Mouse (Mus musculus) lung, adult 2 months (tissue): ENCODE results near the gene Snta1.

Experiments
- CTCF ChIP-seq: fragments of 200-500 bp; IDR thresholded peaks from 2 replicates; pipeline ENCODE4 v1.5.1; 2011; ENCODE audit warnings: mild to moderate bottlenecking, low read length, control low read depth; ENCODE audit not compliant: insufficient read depth
- POLR2A ChIP-seq: fragments of 200-500 bp; IDR thresholded peaks from 2 replicates; pipeline ENCODE4 v1.6.1; 2011; ENCODE audit warnings: low read depth, mild to moderate bottlenecking, control low read depth, low read length, borderline replicate concordance; ENCODE audit errors: extremely low read depth

- TF ChIP-seq CTCF, result no peak
- TF ChIP-seq POLR2A, result no peak
Measured at GRCm38 (mm10) chr2:154390180-154390964, 17.5 kb downstream of the Snta1 start.
